Mouse (Mus musculus) left cerebral cortex, adult 9 months (tissue): ENCODE results near the gene Dhdh.
A peak's percentile ranks its signal among the peaks of the same experiment; 100 is the strongest.

Experiments
- DNase-seq, 2 experiments: peaks; one replicate each; pipeline ENCODE4 v3.0.0; 2022; ENCODE audit warnings: low spot score in 2 of 2

The Dhdh gene

DNA sequence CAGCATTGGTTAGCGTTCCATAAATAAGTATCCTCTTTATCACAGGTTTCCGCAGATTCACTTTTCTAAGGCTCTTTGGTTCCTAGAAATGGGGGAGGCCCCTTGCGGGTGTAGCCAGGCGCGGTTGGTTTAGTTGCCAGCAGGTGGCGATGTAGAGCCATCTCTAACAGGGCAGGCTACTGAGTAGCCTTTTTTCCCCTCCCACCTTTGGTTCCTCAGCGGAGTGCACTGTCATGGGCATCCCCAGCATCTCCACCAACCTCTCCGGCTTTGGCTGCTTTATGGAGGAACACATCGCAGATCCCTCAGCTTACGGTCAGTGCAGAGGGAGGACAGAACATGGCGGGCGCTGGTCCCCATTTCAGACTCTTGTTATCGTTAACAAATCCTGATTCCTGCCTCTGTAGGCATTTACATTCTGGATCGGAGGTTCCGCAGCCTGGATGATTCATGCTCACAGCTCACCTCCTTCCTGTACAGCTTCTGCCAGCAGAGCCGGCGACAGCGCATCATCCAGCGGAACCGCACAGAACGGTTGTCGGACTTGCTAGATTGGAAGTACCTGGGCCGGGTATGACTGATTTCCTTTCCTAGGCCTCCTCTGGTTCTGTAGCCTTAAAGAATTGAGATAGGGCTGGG lies 37.1 kb downstream of the Dhdh start:
- peak in 1 of 2 experiments; percentile 93 for DNase-seq

DNA sequence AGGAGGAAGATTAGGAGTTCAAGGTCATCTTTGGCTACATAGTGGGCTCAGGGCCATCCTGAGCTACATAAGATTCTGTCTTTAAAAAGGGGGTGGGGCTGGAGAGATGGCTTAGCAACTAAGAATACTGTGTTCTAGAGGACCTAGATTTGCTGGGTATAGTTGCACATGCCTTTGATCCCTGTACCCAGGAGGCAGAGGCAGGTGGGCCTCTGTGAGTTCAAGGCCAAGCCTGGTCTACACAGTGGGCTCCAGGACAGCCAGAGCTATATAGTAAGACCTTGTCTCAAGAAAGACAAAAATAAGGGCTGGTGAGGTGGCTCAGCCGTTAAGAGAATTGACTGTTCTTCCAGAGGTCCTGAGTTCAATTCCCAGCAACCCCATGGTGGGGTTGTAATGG lies 38.6 kb downstream of the Dhdh start:
- DNase-seq = no peak

DNA sequence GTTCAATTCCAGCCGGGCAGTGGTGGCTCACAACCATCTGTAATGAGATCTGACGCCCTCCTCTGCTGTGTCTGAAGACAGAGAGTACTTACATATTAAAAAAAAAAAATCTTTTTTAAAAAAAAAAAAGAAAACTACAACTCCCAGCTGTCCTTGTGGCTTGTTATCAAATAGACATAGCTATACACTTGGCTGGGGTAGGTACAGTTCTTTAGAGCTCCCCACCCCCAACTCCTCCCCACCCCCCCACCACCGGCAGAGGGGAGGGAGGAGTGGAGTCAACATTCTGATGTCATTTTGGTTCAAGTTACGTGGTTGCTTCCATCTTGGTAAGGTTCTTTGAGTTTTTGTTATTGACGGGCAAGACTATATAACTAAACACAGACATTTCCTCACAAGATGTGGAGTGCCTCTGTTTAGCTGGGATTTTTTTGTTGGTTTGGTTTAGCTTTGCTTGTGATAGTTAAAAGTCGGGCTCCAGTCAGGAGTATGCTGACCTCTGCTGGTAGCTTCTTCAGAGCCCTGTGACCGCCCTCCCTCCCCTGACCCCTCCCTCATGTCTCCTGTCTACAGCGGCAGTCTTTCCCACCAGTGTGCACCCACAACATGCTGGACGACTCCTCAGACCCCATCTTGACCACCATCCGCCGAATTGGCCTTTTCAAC lies 41.1 kb downstream of the Dhdh start:
- DNase-seq = no peak

DNA sequence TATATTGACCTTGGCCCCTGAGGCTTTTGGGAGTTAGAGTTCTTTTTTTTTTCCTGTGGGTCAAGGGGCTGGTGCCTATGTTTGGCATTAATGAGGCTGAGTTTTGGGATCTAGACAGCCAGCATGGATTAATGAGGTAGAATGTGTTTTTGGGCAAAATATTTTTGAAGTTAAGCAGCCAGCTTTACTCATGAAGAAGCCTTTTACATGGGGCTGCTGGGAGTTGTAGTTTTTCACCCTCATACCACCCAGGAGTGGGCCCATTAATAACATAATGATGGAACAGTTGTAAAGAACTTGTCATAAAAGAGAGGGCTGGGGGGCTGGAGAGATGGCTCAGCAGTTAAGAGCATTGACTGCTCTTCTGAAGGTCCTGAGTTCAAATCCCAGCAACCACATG lies 42.0 kb downstream of the Dhdh start:
- DNase-seq = no peak

DNA sequence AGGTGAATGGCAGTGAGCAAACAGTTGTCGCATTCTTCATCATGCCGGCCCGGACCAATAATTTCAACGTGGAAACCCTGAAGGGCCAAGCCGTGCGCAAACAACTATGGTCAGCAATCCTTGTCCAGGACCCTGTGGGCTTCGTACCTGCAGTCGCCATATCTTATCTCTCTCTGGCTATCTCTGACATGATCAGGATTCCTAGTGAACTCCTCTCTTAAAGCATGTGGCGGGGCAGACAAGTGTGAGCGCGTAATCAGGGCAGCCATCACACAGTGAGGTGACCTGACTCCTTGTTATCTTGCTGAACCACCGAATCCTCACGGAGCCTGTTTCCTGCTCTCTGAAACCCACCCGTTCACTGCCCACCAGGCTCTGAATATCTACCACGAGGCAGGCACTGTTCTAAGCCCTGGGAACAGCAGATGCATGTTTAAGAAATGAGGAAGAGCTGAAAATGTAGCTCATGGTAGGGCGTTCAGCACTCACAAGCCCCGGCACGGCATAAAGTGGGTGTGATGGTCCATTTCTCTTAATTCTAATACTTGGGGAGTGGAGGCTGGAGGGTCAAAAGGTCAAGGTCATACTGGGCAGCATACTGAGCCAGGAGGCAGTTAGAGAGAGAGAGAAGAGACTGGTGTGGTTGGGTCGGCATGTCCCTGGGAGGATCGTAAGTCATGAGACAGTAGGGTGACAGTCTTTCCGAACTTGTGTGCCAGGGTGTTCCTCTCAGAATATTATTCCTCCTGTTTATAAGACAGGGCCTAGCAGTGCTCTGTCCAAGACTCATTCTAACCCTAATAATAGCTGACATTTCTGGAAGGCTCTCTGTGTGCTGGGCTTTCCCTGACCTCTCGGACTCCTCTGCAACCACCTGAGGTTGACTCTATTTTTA lies 44.8 kb downstream of the Dhdh start:
- no peak for DNase-seq

DNA sequence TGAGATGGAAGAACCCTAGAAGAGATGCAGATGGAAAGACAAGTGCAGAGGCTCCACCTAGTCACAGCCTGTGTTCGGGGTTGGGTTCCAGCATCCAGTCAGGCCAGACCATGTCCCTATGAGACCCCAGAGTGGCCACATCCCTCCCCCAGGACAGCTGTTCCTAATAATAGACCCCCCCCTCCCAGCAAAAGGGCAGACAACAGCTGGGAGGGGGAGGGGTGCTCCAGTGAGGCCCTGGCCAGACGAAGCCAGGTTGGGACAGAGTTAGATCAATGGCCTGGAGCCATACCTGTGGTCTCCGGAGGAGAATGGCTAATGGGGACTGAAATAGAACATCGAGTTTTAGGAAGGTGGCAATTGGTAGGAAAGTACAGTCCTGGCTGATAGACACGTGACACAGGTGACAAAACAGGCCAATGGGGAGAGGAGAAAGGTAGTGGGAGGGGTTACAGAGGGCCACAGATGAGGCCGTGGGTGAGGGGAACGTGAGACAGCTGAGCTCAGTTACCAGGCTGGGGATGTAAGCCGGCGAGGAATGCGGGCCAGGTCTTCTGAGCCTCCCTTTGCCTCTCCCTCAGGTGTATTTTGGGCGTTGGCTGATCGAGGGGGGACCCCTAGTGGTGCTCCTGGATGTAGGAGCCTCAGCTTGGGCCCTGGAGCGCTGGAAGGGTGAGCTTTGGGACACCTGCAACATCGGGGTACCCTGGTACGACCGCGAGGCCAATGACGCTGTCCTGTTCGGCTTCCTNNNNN lies 50.9 kb downstream of the Dhdh start, which contains the start of gene Ruvbl2:
Ruvbl2 (minus strand) TSS at position 576 of the 756 bp plus-strand sequence.
- no peak for DNase-seq

DNA sequence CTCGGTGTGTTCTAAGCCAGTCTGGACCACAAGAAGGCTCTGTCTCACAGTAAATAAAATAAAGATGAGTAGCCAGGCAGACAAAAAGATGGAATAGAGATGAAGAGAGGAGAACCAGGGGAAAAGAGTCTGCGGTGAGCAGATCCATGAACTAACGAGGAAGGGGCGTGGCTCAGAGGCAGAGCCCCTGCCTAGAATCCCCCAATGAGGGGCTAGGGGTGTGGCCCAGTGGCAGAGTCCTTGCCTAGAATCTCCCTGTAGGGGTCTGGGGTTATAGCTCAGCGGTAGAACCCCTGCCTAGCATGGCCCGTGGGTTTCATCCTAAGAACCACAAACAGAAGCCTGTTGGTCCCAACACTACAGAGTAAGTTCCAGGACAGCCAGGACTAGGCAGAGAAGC lies 51.6 kb downstream of the Dhdh start:
- no peak for DNase-seq

DNA sequence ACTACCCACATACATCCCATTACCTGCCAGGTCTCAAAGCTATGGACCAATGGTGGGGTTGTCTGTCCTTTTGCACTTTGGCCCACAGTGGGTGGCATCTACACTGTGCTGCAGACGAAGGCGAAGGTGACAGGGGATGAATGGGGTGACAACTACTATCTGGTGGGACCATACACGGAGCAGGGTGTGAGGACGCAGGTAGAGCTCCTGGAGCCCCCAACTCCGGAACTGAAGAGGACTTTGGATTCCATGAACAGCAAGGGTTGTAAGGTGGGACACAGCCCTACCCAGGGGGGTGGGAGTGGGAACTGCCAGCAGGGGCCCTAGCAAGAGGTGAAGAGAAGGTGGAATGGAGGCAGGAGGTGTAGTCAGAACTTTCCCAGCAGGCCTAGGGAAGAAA lies 52.2 kb downstream of the Dhdh start:
- DNase-seq = no peak

DNA sequence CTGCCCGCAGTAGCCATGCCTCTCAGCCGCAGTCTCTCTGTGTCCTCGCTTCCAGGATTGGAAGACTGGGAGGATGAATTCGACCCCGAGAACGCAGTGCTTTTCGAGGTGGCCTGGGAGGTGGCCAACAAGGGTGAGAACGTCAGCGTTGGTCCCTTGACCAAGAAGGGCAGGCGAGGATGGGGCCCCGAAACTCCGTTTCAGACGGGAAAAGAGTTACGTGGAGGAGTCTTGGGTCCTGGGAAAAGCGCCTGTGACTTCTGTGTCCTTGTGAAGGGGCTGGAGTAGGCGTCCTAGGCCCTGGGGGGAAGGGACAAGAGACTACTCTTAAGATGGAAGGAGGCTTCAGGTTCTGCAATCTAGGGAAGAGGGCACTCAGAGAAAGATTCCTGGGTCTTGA lies 53.6 kb downstream of the Dhdh start:
- no peak for DNase-seq

DNA sequence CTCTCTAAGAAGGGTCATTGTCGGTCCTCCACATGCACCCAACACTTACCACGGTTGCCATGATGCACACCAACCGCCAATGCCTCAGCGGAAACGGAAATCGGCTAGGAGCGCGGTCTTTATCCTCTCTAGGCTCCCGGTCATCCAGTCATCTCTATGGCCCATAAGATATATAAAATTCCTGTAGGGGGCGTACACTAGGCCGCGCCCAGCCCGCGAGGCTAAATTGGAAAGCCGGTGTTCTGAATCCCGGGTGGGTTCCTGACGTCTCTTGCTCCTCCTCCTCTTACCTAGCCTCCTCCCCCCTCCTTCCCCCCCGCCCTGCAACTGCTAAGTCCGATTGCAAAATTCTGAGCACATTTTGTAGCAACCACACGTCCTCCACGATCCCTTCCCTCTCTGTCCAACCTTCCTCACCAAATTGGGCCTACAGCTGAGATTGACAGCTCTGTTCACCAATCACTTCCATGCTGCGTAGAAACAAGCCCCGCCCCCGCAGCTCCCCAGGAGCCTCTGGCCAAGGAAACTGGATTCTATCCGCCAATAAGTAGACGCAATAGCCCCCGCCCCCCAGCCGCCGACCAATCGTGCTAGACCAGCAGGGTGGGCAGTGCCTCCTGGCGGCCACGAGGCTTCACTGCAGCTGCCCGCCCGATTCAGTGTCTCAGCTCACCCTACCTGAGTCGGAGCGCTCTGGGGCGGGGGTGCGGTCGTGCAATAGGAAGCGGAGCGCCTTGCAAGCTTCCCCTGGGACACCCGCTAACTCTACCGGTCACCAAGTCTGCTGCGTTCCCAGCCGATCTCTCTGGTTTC lies 54.2 kb downstream of the Dhdh start, which contains the start of gene Gys1:
Gys1 (plus strand) TSS at position 642 of the 813 bp plus-strand sequence.
- DNase-seq = peak; percentile 100

DNA sequence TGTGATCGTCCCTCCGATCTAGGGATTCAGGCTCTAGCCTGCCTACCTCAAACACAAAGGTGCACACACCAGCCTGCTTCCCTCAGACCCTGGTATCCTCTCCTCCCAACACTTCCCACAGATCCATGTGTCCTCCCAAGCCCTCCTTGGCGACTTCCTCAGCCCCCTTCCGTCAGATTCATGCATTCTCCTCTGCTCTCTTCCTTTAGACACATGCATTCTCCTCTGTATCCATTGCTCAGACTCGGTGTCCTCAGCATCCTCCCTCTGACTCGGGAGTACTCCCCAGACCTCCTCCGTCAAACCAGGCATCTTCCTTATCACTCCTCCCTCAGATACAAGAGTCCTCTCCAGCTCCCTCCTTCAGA lies 54.8 kb downstream of the Dhdh start:
- DNase-seq = no peak

DNA sequence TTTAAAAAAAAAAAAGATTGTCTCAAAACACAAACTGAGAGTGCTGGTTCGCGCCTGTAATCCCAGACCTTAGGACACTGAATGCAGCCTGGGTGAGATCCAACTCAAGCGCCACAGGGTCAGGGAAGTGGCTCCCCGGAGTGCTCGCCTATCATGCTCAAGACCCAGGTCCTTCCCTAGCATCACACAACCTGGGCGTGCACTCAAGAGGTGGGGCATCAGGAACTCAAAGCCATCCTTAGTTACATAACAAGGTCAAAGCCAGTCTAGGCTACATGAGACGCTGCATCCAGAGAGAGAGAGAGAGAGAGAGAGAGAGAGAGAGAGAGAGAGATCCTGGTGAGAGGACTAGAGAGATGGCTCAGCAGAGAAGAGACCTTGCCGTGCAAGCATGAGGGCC lies 62.0 kb downstream of the Dhdh start:
- no peak for DNase-seq

DNA sequence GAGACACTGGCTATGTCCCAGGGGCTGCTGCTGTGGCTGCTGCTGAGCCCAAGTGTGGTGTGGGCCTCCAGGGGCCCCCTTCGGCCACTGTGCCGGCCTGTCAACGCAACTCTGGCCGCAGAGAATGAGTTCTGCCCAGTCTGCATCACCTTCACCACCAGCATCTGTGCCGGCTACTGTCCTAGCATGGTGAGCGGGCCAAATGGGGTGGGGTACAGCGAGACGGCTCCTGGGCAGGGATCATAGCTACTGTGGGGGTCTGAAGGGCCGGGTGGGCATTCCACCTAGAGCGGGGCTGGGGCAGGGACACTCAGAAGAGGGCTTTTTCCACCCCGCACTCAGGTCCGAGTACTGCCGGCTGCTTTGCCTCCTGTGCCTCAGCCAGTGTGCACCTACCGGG lies 67.4 kb downstream of the Dhdh start:
- no peak for DNase-seq
